Mouse (Mus musculus) thymus, postnatal 0 days (tissue): ENCODE measurements around the gene Rgs13. TPM values are rescaled to one million over a fixed set of nuclear protein-coding genes. Genes with fewer than 3 reads are reported as not detected.
A peak's percentile ranks its signal among the peaks of the same experiment; 100 is the strongest.

Experiments
- DNase-seq: peaks from one replicate; pipeline ENCODE4 v3.0.0-alpha.2; 2015; ENCODE audit warnings: low spot score
- polyA plus RNA-seq: library from polyadenylated mRNA; unstranded; fragments of >200 nt; fragmentation: Nextera tagmentation; extraction: Ambion mirVana; gene quantifications from 2 replicates; pipeline ENCODE4 v1.2.1, GENCODE M21; 2015

Gene Rgs13
- polyA plus RNA-seq = 0.34 and 0.62 TPM in 2 replicates

- DNase-seq = no peak
Measured at GRCm38 (mm10) chr1:144177166-144177565, at the start of gene Rgs13. Gene Rgs13, minus strand, starts transcription at chr1:144177372.

- no peak for DNase-seq
Measured at GRCm38 (mm10) chr1:144215230-144215629, 38.1 kb upstream of the Rgs13 start.

GRCm38 (mm10) chr1:144210912-144211311 is 33.7 kb upstream of the Rgs13 start:
- DNase-seq = no peak

- DNase-seq = no peak
Measured at GRCm38 (mm10) chr1:144206281-144207061, 29.3 kb upstream of the Rgs13 start.

- DNase-seq = no peak
Measured at GRCm38 (mm10) chr1:144204766-144205165, 27.6 kb upstream of the Rgs13 start.

- peak; percentile 17 for DNase-seq
Measured at GRCm38 (mm10) chr1:144202939-144203338, 25.8 kb upstream of the Rgs13 start.

GRCm38 (mm10) chr1:144200496-144200895 is 23.3 kb upstream of the Rgs13 start:
- no peak for DNase-seq

- DNase-seq = no peak
Measured at GRCm38 (mm10) chr1:144199538-144199937, 22.4 kb upstream of the Rgs13 start.

GRCm38 (mm10) chr1:144197684-144198083 is 20.5 kb upstream of the Rgs13 start:
- peak; percentile 61 for DNase-seq

- no peak for DNase-seq
Measured at GRCm38 (mm10) chr1:144186655-144187396, 9.7 kb upstream of the Rgs13 start.

- DNase-seq = peak; percentile 60
Measured at GRCm38 (mm10) chr1:144184955-144185715, 8.0 kb upstream of the Rgs13 start.

- DNase-seq = no peak
Measured at GRCm38 (mm10) chr1:144183622-144184021, 6.5 kb upstream of the Rgs13 start.

GRCm38 (mm10) chr1:144179559-144179958 is 2.4 kb upstream of the Rgs13 start:
- peak; percentile 13 for DNase-seq

- peak; percentile 12 for DNase-seq
Measured at GRCm38 (mm10) chr1:144178281-144178957, 1.2 kb upstream of the Rgs13 start.

- DNase-seq = no peak
Measured at GRCm38 (mm10) chr1:144177620-144178019, 448 bp upstream of the Rgs13 start.

GRCm38 (mm10) chr1:144174760-144175159 is 2.4 kb downstream of the Rgs13 start:
- DNase-seq = no peak

GRCm38 (mm10) chr1:144173568-144174036 is 3.6 kb downstream of the Rgs13 start:
- no peak for DNase-seq

GRCm38 (mm10) chr1:144168921-144169320 is 8.3 kb downstream of the Rgs13 start:
- no peak for DNase-seq

- DNase-seq = no peak
Measured at GRCm38 (mm10) chr1:144167761-144168160, 9.4 kb downstream of the Rgs13 start.

- DNase-seq = no peak
Measured at GRCm38 (mm10) chr1:144166897-144167296, 10.3 kb downstream of the Rgs13 start.

GRCm38 (mm10) chr1:144166275-144166674 is 10.9 kb downstream of the Rgs13 start:
- DNase-seq = no peak
